Mouse (Mus musculus) hindbrain, embryonic 16.5 days (tissue): ENCODE measurements around the gene Zfp385c. TPM values are rescaled to one million over a fixed set of nuclear protein-coding genes. Genes with fewer than 3 reads are reported as not detected.
A peak's percentile ranks its signal among the peaks of the same experiment; 100 is the strongest.

Source experiments
- ATAC-seq: fragments of 200-750 bp; cut with Nextera tagmentation; 2 replicates; pipeline ENCODE4 v1.8.0; 2017; ENCODE audit warnings: moderate TSS enrichment, moderate library complexity
- H3K27ac ChIP-seq: fragments of 300-500 bp; sonication (generic); 2 replicates; pipeline ENCODE4 v1.5.1; 2014; ENCODE audit warnings: low read depth, mild to moderate bottlenecking, control low read depth, low read length, moderate library complexity
- H3K27me3 ChIP-seq: fragments of 300-500 bp; sonication (generic); replicated peaks from 2 replicates; pipeline ENCODE4 v1.6.1; 2014; ENCODE audit warnings: low read length; ENCODE audit not compliant: control insufficient read depth, insufficient read depth
- H3K36me3 ChIP-seq: fragments of 300-500 bp; sonication (generic); 2 replicates; pipeline ENCODE4 v1.6.1; 2014; ENCODE audit warnings: mild to moderate bottlenecking, low read length, moderate library complexity, mixed read lengths; ENCODE audit not compliant: control insufficient read depth, insufficient read depth
- H3K4me1 ChIP-seq: fragments of 300-500 bp; sonication (generic); 2 replicates; pipeline ENCODE4 v1.6.1; 2014; ENCODE audit warnings: low read depth, low read length; ENCODE audit not compliant: control insufficient read depth, insufficient read depth
- H3K4me2 ChIP-seq: fragments of 300-500 bp; sonication (generic); 2 replicates; pipeline ENCODE4 v1.6.1; 2014; ENCODE audit warnings: mild to moderate bottlenecking, low read length, control low read depth, moderate library complexity
- H3K4me3 ChIP-seq: fragments of 300-500 bp; sonication (generic); 2 replicates; pipeline ENCODE4 v1.5.1; 2014; ENCODE audit warnings: mild to moderate bottlenecking, low read length, control low read depth, moderate library complexity
- H3K9ac ChIP-seq: fragments of 300-500 bp; sonication (generic); 2 replicates; pipeline ENCODE4 v1.6.1; 2014; ENCODE audit warnings: low read depth, mild to moderate bottlenecking, control low read depth, low read length, moderate library complexity
- H3K9me3 ChIP-seq: fragments of 300-500 bp; sonication (generic); 2 replicates; pipeline ENCODE4 v1.6.1; 2014; ENCODE audit warnings: mild to moderate bottlenecking, low read length, moderate library complexity; ENCODE audit not compliant: control insufficient read depth
- WGBS: fragments of 180-500 bp; shearing (Covaris S2); extraction: QIAGEN DNeasy Blood & Tissue Kit; methylation state at CpG from one replicate; pipeline ENCODE4 v1.1.7; 2014; 5-methylcytosine and 5-hydroxymethylcytosine counted together
- polyA plus RNA-seq: library from polyadenylated mRNA; unstranded; fragments of >200 nt; fragmentation: Nextera tagmentation; extraction: Ambion mirVana; gene quantifications from 2 replicates; pipeline ENCODE4 v1.2.1, GENCODE M21; 2015

Gene Zfp385c
- polyA plus RNA-seq, 1 experiment from 2014 or later: 2.3 TPM

- Histone ChIP-seq H3K27me3 (no peaks in the 10 kb centered on the region), H3K9me3 (no peaks in the 10 kb centered on the region), H3K4me3 (no peak overlapping the region), H3K36me3 (no peaks in the 10 kb centered on the region), H3K4me2 (no peak overlapping the region), H3K9ac (no peak overlapping the region), H3K4me1 (no peaks in the 10 kb centered on the region), H3K27ac (no peak overlapping the region)
- ATAC-seq: no peak
- WGBS: 85% methylated on average over 6 of the region's 6 CpGs
These were observed 38.4 kb upstream of the Zfp385c start for GRCm38 (mm10) chr11:100730477-100731205.

GRCm38 (mm10) chr11:100729976-100730375 is 37.7 kb upstream of the Zfp385c start:
- no peak overlapping the region for H3K9ac ChIP-seq
- no peak overlapping the region for H3K4me3 ChIP-seq
- H3K9me3 ChIP-seq: no peaks in the 10 kb centered on the region
- 94% methylated on average over 4 of the region's 4 CpGs for WGBS
- H3K27ac ChIP-seq: no peak overlapping the region
- no peak for ATAC-seq
- no peaks in the 10 kb centered on the region for H3K27me3 ChIP-seq
- H3K4me1 ChIP-seq: no peaks in the 10 kb centered on the region; the same call in 1 of the 2 replicates
- no peaks in the 10 kb centered on the region for H3K36me3 ChIP-seq
- H3K4me2 ChIP-seq: no peak overlapping the region

- no peaks in the 10 kb centered on the region for H3K9me3 ChIP-seq
- 78% methylated on average over 6 of the region's 6 CpGs for WGBS
- H3K4me2 ChIP-seq: no peak overlapping the region
- no peak for ATAC-seq
- no peaks in the 10 kb centered on the region for H3K27me3 ChIP-seq
- H3K9ac ChIP-seq: no peak overlapping the region
- no peak overlapping the region for H3K4me3 ChIP-seq
- H3K4me1 ChIP-seq: no peaks in the 10 kb centered on the region; the same call in 1 of the 2 replicates
- H3K36me3 ChIP-seq: no peaks in the 10 kb centered on the region
- no peak overlapping the region for H3K27ac ChIP-seq
These were observed 36.3 kb upstream of the Zfp385c start for GRCm38 (mm10) chr11:100728601-100729000.

GRCm38 (mm10) chr11:100727201-100727600 is 34.9 kb upstream of the Zfp385c start:
- over 99% methylated on average over 3 of the region's 3 CpGs for WGBS
- H3K36me3 ChIP-seq: no peaks in the 10 kb centered on the region
- H3K4me3 ChIP-seq: no peak overlapping the region
- no peak overlapping the region for H3K9ac ChIP-seq
- H3K9me3 ChIP-seq: no peaks in the 10 kb centered on the region
- H3K27ac ChIP-seq: no peak overlapping the region
- H3K4me2 ChIP-seq: no peak overlapping the region
- no peaks in the 10 kb centered on the region; the same call in 1 of the 2 replicates for H3K4me1 ChIP-seq
- ATAC-seq: no peak
- H3K27me3 ChIP-seq: no peaks in the 10 kb centered on the region

- H3K4me2 ChIP-seq: no peak overlapping the region
- no peak for ATAC-seq
- peaks cover 11% of the 10 kb centered on the region for H3K4me1 ChIP-seq
- H3K27me3 ChIP-seq: no peaks in the 10 kb centered on the region
- H3K27ac ChIP-seq: peak overlapping the region; percentile 13; the same call in 1 of the 2 replicates
- no peaks in the 10 kb centered on the region for H3K9me3 ChIP-seq
- no peak overlapping the region for H3K9ac ChIP-seq
- no peak overlapping the region for H3K4me3 ChIP-seq
- no peaks in the 10 kb centered on the region for H3K36me3 ChIP-seq
- 61% methylated on average over 5 of the region's 5 CpGs for WGBS
These were observed 32.8 kb upstream of the Zfp385c start for GRCm38 (mm10) chr11:100724919-100725512.

- peak overlapping the region; percentile 56 for H3K27ac ChIP-seq
These were observed 30.3 kb upstream of the Zfp385c start for GRCm38 (mm10) chr11:100722493-100723028.

GRCm38 (mm10) chr11:100721776-100722492 is 29.7 kb upstream of the Zfp385c start:
- H3K4me3 ChIP-seq: no peak overlapping the region
- peak overlapping the region; percentile 56 for H3K27ac ChIP-seq
- no peak for ATAC-seq
- no peak overlapping the region for H3K9ac ChIP-seq
- WGBS: 57% methylated on average over 8 of the region's 8 CpGs
- peaks cover 18% of the 10 kb centered on the region for H3K36me3 ChIP-seq
- no peak overlapping the region for H3K4me2 ChIP-seq
- H3K9me3 ChIP-seq: no peaks in the 10 kb centered on the region
- H3K4me1 ChIP-seq: peaks cover 11% of the 10 kb centered on the region
- no peaks in the 10 kb centered on the region for H3K27me3 ChIP-seq

More at GRCm38 (mm10) chr11:100722493-100723028, 30.3 kb upstream of the Zfp385c start:
- Histone ChIP-seq H3K36me3 (peaks cover 13% of the 10 kb centered on the region), H3K4me3 (no peak overlapping the region), H3K9me3 (no peaks in the 10 kb centered on the region), H3K4me1 (peaks cover 11% of the 10 kb centered on the region), H3K4me2 (no peak overlapping the region), H3K27me3 (no peaks in the 10 kb centered on the region), H3K9ac (no peak overlapping the region)
- 69% methylated on average over 2 of the region's 2 CpGs for WGBS
- no peak for ATAC-seq

- Histone ChIP-seq H3K9ac (no peak overlapping the region), H3K27ac (peak overlapping the region; percentile 56)
- WGBS: 61% methylated on average over 4 of the region's 4 CpGs
These were observed 29.0 kb upstream of the Zfp385c start for GRCm38 (mm10) chr11:100721254-100721653.

GRCm38 (mm10) chr11:100720345-100720744 is 28.1 kb upstream of the Zfp385c start:
- Histone ChIP-seq H3K4me3 (no peak overlapping the region), H3K36me3 (peaks cover 31% of the 10 kb centered on the region), H3K27ac (peak overlapping the region; percentile 56), H3K4me1 (peaks cover 11% of the 10 kb centered on the region), H3K4me2 (no peak overlapping the region), H3K9ac (peak overlapping the region; percentile 32), H3K27me3 (no peaks in the 10 kb centered on the region), H3K9me3 (no peaks in the 10 kb centered on the region)
- 67% methylated on average over 5 of the region's 5 CpGs for WGBS
- ATAC-seq: no peak

More at GRCm38 (mm10) chr11:100721254-100721653, 29.0 kb upstream of the Zfp385c start:
- no peak overlapping the region for H3K4me3 ChIP-seq
- ATAC-seq: no peak
- peaks cover 25% of the 10 kb centered on the region for H3K36me3 ChIP-seq
- H3K27me3 ChIP-seq: no peaks in the 10 kb centered on the region
- peaks cover 11% of the 10 kb centered on the region for H3K4me1 ChIP-seq
- H3K4me2 ChIP-seq: no peak overlapping the region
- H3K9me3 ChIP-seq: no peaks in the 10 kb centered on the region
